26 mouse cellular contexts compared by ENCODE assay signal in genomic region chr16:12643053-12643452, GRCm38 (mm10).
"Had no signal": no experiment of that assay in that cellular context is flagged by ENCODE, and none has a peak within 500 bp of the region (broad histone marks: within the 10 kb centered on the region; RNA-seq: fewer than 3 reads in every experiment).

No protein-coding gene starts in this region.

- H3K36me3 ChIP-seq: heart, embryonic 10.5 days; heart, embryonic 12.5 days; hindbrain, embryonic 10.5 days; hindbrain, embryonic 12.5 days; kidney, embryonic 15.5 days; limb, embryonic 13.5 days; limb, embryonic 15.5 days had no signal

- H3K27me3 ChIP-seq: heart, embryonic 12.5 days; hindbrain, embryonic 12.5 days; kidney, embryonic 15.5 days; limb, embryonic 13.5 days; limb, embryonic 15.5 days had no signal

- H3K9ac ChIP-seq: heart, embryonic 12.5 days; hindbrain, embryonic 12.5 days; hindbrain, embryonic 14.5 days; kidney, embryonic 15.5 days; limb, embryonic 13.5 days; limb, embryonic 15.5 days; liver, embryonic 14.5 days had no signal

- H3K4me1 ChIP-seq: heart, embryonic 10.5 days; heart, embryonic 12.5 days; kidney, embryonic 15.5 days; limb, embryonic 13.5 days; limb, embryonic 15.5 days had no signal

- DNase-seq: gastrocnemius, adult 2 months; gastrocnemius, postnatal 10 days; gastrocnemius, postnatal 25 days; heart, adult 2 months; heart, postnatal 10 days; heart, postnatal 4 days; kidney, adult 11 months; kidney, adult 2 months; kidney, adult 9 months; kidney, postnatal 14 days; kidney, postnatal 36 days; layer of hippocampus, adult 9-11 months; layer of hippocampus, postnatal 36 days; left cerebral cortex, postnatal 4 days had no signal

- ATAC-seq: hindbrain, embryonic 16.5 days; inflammation-experienced regulatory T-cells, adult 6 months had no signal

- H3K4me3 ChIP-seq: gastrocnemius, adult 2 months; heart, adult 2 months; heart, embryonic 10.5 days; heart, embryonic 12.5 days; hindbrain, embryonic 10.5 days; hindbrain, embryonic 12.5 days; kidney, embryonic 15.5 days; limb, embryonic 13.5 days; limb, embryonic 15.5 days had no signal

- H3K9me3 ChIP-seq: heart, embryonic 10.5 days; heart, embryonic 12.5 days; hindbrain, embryonic 10.5 days; hindbrain, embryonic 12.5 days; kidney, embryonic 15.5 days; limb, embryonic 13.5 days; limb, embryonic 15.5 days had no signal

- H3K4me2 ChIP-seq: heart, embryonic 12.5 days; hindbrain, embryonic 12.5 days; hindbrain, embryonic 14.5 days; kidney, embryonic 15.5 days; limb, embryonic 13.5 days; limb, embryonic 15.5 days had no signal

- H3K27ac ChIP-seq: gastrocnemius, adult 2 months; heart, adult 2 months; heart, embryonic 10.5 days; hindbrain, embryonic 10.5 days; hindbrain, embryonic 12.5 days; hindbrain, embryonic 14.5 days; kidney, embryonic 15.5 days; kidney, postnatal 0 days; limb, embryonic 13.5 days; limb, embryonic 15.5 days; liver, embryonic 14.5 days had no signal
